Mouse (Mus musculus): ENCODE data around the gene Cryba2.

- TF ChIP-seq CTCF (IDR thresholded peaks at IDR 0.05; ENCODE audit: borderline replicate concordance, insufficient read depth, low read depth, low read length), result no peak
- TF ChIP-seq POLR2A (IDR thresholded peaks at IDR 0.05; ENCODE audit: borderline replicate concordance, insufficient read depth, low read length), result no peak
These were observed 35.3 kb downstream of the Cryba2 start for GRCm38 (mm10) chr1:74857677-74858076.
